Mouse (Mus musculus) lung, postnatal 0 days (tissue): ENCODE results near the gene Kif21a.

Source experiments
- CTCF ChIP-seq: IDR thresholded peaks from 2 replicates; pipeline ENCODE4 v1.5.1; 2016; ENCODE audit warnings: antibody characterized with exemption, mild to moderate bottlenecking
- EP300 ChIP-seq: IDR thresholded peaks from 2 replicates; pipeline ENCODE4 v1.6.1; 2016; ENCODE audit warnings: antibody characterized with exemption, mild to moderate bottlenecking, control low read depth

- TF ChIP-seq EP300, result no peak
- no peak for TF ChIP-seq CTCF
These were observed 45.0 kb downstream of the Kif21a start for GRCm38 (mm10) chr15:91004726-91005125.
